Mouse (Mus musculus) embryo, embryonic 10 days (tissue): ENCODE measurements around the gene Stt3b.

ENCODE experiments used
- DNase-seq: peaks from one replicate; pipeline ENCODE4 v3.0.0-alpha.2; 2015; ENCODE audit warnings: low spot score

Gene Stt3b

GRCm38 (mm10) chr9:115310346-115311222 is at the start of gene Stt3b:
Stt3b (minus strand) TSS chr9:115310421.
- DNase-seq = peak; percentile 99

- no peak for DNase-seq
Observed at GRCm38 (mm10) chr9:115358421-115358820, 48.2 kb upstream of the Stt3b start.

GRCm38 (mm10) chr9:115357996-115358395 is 47.8 kb upstream of the Stt3b start:
- DNase-seq = no peak

- no peak for DNase-seq
Observed at GRCm38 (mm10) chr9:115356731-115357458, 46.7 kb upstream of the Stt3b start.

GRCm38 (mm10) chr9:115355972-115356371 is 45.8 kb upstream of the Stt3b start:
- no peak for DNase-seq

- no peak for DNase-seq
Observed at GRCm38 (mm10) chr9:115349741-115350512, 39.7 kb upstream of the Stt3b start.

GRCm38 (mm10) chr9:115349106-115349505 is 38.9 kb upstream of the Stt3b start:
- DNase-seq = no peak

GRCm38 (mm10) chr9:115344930-115345329 is 34.7 kb upstream of the Stt3b start:
- no peak for DNase-seq

GRCm38 (mm10) chr9:115341576-115341975 is 31.4 kb upstream of the Stt3b start:
- no peak for DNase-seq

GRCm38 (mm10) chr9:115340212-115340815 is 30.1 kb upstream of the Stt3b start:
- DNase-seq = peak; percentile 16

- no peak for DNase-seq
Observed at GRCm38 (mm10) chr9:115338816-115339215, 28.6 kb upstream of the Stt3b start.

- no peak for DNase-seq
Observed at GRCm38 (mm10) chr9:115333016-115333415, 22.8 kb upstream of the Stt3b start.

GRCm38 (mm10) chr9:115332339-115332738 is 22.1 kb upstream of the Stt3b start:
- DNase-seq = no peak

GRCm38 (mm10) chr9:115330861-115331476 is 20.7 kb upstream of the Stt3b start:
- no peak for DNase-seq

- DNase-seq = no peak
Observed at GRCm38 (mm10) chr9:115326533-115326890, 16.3 kb upstream of the Stt3b start.

GRCm38 (mm10) chr9:115325831-115326532 is 15.8 kb upstream of the Stt3b start:
- peak; percentile 37 for DNase-seq

- no peak for DNase-seq
Observed at GRCm38 (mm10) chr9:115323572-115323971, 13.4 kb upstream of the Stt3b start.

- DNase-seq = no peak
Observed at GRCm38 (mm10) chr9:115322385-115322784, 12.2 kb upstream of the Stt3b start.

GRCm38 (mm10) chr9:115321052-115321451 is 10.8 kb upstream of the Stt3b start:
- DNase-seq = no peak

- no peak for DNase-seq
Observed at GRCm38 (mm10) chr9:115320156-115320555, 9.9 kb upstream of the Stt3b start.
